Mouse (Mus musculus): ENCODE data around the gene 1700029F12Rik. TPM values are rescaled to one million over a fixed set of nuclear protein-coding genes. Genes with fewer than 3 reads are reported as not detected.

Gene 1700029F12Rik
- polyA plus RNA-seq, 1 experiment from 2014 or later: not detected

GRCm38 (mm10) chr13:97007501-97008265, 26.5 kb downstream of the 1700029F12Rik start:
- ATAC-seq: peak; percentile 91
- no peak overlapping the region for H3K27ac ChIP-seq (ENCODE audit: low read depth, low read length)
- H3K4me2 ChIP-seq (ENCODE audit: low read length): peak overlapping the region; percentile 90
- peaks cover 2% of the 10 kb centered on the region for H3K4me1 ChIP-seq (ENCODE audit: control insufficient read depth, insufficient read depth, low read depth, low read length)
- H3K9ac ChIP-seq (ENCODE audit: low read depth, low read length): peak overlapping the region; percentile 52
- H3K27me3 ChIP-seq (replicated peaks; ENCODE audit: control insufficient read depth, insufficient read depth, low read length): no peaks in the 10 kb centered on the region
- no peaks in the 10 kb centered on the region for H3K36me3 ChIP-seq (ENCODE audit: control insufficient read depth, insufficient read depth, low read length)
- H3K9me3 ChIP-seq (ENCODE audit: control insufficient read depth, low read length): no peaks in the 10 kb centered on the region
- H3K4me3 ChIP-seq (ENCODE audit: low read length): peak overlapping the region; percentile 47
- WGBS: under 1% methylated on average over 20 of the region's 21 CpGs

GRCm38 (mm10) chr13:97006784-97007183, 27.4 kb downstream of the 1700029F12Rik start:
- no peaks in the 10 kb centered on the region for H3K27me3 ChIP-seq (replicated peaks; ENCODE audit: control insufficient read depth, insufficient read depth, low read length)
- no peak overlapping the region for H3K27ac ChIP-seq (ENCODE audit: low read depth, low read length)
- WGBS: 44% methylated on average over 2 of the region's 2 CpGs
- H3K36me3 ChIP-seq (ENCODE audit: control insufficient read depth, insufficient read depth, low read length): no peaks in the 10 kb centered on the region
- H3K9ac ChIP-seq (ENCODE audit: low read depth, low read length): no peak overlapping the region
- H3K4me1 ChIP-seq (ENCODE audit: control insufficient read depth, insufficient read depth, low read depth, low read length): peaks cover 2% of the 10 kb centered on the region
- H3K4me3 ChIP-seq (ENCODE audit: low read length): peak overlapping the region; percentile 47
- no peaks in the 10 kb centered on the region for H3K9me3 ChIP-seq (ENCODE audit: control insufficient read depth, low read length)
- H3K4me2 ChIP-seq (ENCODE audit: low read length): peak overlapping the region; percentile 90
- ATAC-seq: no peak

- H3K4me1 ChIP-seq (ENCODE audit: control insufficient read depth, insufficient read depth, low read depth, low read length): no peaks in the 10 kb centered on the region
- no peaks in the 10 kb centered on the region for H3K36me3 ChIP-seq (ENCODE audit: control insufficient read depth, insufficient read depth, low read length)
- 77% methylated on average over 1 of the region's 1 CpGs for WGBS
- ATAC-seq: no peak
- no peaks in the 10 kb centered on the region for H3K9me3 ChIP-seq (ENCODE audit: control insufficient read depth, low read length)
- H3K27ac ChIP-seq (ENCODE audit: low read depth, low read length): no peak overlapping the region
- H3K4me3 ChIP-seq (ENCODE audit: low read length): no peak overlapping the region
- no peak overlapping the region for H3K4me2 ChIP-seq (ENCODE audit: low read length)
- no peak overlapping the region for H3K9ac ChIP-seq (ENCODE audit: low read depth, low read length)
- H3K27me3 ChIP-seq (replicated peaks; ENCODE audit: control insufficient read depth, insufficient read depth, low read length): no peaks in the 10 kb centered on the region
Observed at GRCm38 (mm10) chr13:96997080-96997479, 37.1 kb downstream of the 1700029F12Rik start.

GRCm38 (mm10) chr13:96995243-96995642, 38.9 kb downstream of the 1700029F12Rik start:
- Histone ChIP-seq H3K27ac (ENCODE audit: low read depth, low read length) (no peak overlapping the region), H3K27me3 (replicated peaks; ENCODE audit: control insufficient read depth, insufficient read depth, low read length) (no peaks in the 10 kb centered on the region), H3K9ac (ENCODE audit: low read depth, low read length) (no peak overlapping the region), H3K4me3 (ENCODE audit: low read length) (no peak overlapping the region), H3K9me3 (ENCODE audit: control insufficient read depth, low read length) (no peaks in the 10 kb centered on the region), H3K36me3 (ENCODE audit: control insufficient read depth, insufficient read depth, low read length) (no peaks in the 10 kb centered on the region), H3K4me2 (ENCODE audit: low read length) (no peak overlapping the region), H3K4me1 (ENCODE audit: control insufficient read depth, insufficient read depth, low read depth, low read length) (no peaks in the 10 kb centered on the region)
- ATAC-seq: no peak
- 83% methylated on average over 5 of the region's 5 CpGs for WGBS

- Histone ChIP-seq H3K9me3 (ENCODE audit: control insufficient read depth, low read length) (no peaks in the 10 kb centered on the region), H3K9ac (ENCODE audit: low read depth, low read length) (no peak overlapping the region), H3K4me2 (ENCODE audit: low read length) (no peak overlapping the region), H3K4me1 (ENCODE audit: control insufficient read depth, insufficient read depth, low read depth, low read length) (no peaks in the 10 kb centered on the region), H3K4me3 (ENCODE audit: low read length) (no peak overlapping the region), H3K36me3 (ENCODE audit: control insufficient read depth, insufficient read depth, low read length) (no peaks in the 10 kb centered on the region), H3K27ac (ENCODE audit: low read depth, low read length) (no peak overlapping the region), H3K27me3 (replicated peaks; ENCODE audit: control insufficient read depth, insufficient read depth, low read length) (no peaks in the 10 kb centered on the region)
- 31% methylated on average over 8 of the region's 8 CpGs for WGBS
- ATAC-seq: no peak
Observed at GRCm38 (mm10) chr13:96993291-96993989, 40.7 kb downstream of the 1700029F12Rik start.

GRCm38 (mm10) chr13:96990561-96991265, 43.4 kb downstream of the 1700029F12Rik start:
- H3K27me3 ChIP-seq (replicated peaks; ENCODE audit: control insufficient read depth, insufficient read depth, low read length): no peaks in the 10 kb centered on the region
- WGBS: 81% methylated on average over 14 of the region's 14 CpGs
- no peak overlapping the region for H3K4me3 ChIP-seq (ENCODE audit: low read length)
- H3K4me1 ChIP-seq (ENCODE audit: control insufficient read depth, insufficient read depth, low read depth, low read length): no peaks in the 10 kb centered on the region
- no peak overlapping the region for H3K4me2 ChIP-seq (ENCODE audit: low read length)
- H3K36me3 ChIP-seq (ENCODE audit: control insufficient read depth, insufficient read depth, low read length): no peaks in the 10 kb centered on the region
- H3K9ac ChIP-seq (ENCODE audit: low read depth, low read length): no peak overlapping the region
- H3K9me3 ChIP-seq (ENCODE audit: control insufficient read depth, low read length): no peaks in the 10 kb centered on the region
- no peak for ATAC-seq
- H3K27ac ChIP-seq (ENCODE audit: low read depth, low read length): no peak overlapping the region

GRCm38 (mm10) chr13:96990045-96990444, 44.1 kb downstream of the 1700029F12Rik start:
- WGBS: 91% methylated on average over 3 of the region's 3 CpGs
- no peak for ATAC-seq
- H3K27me3 ChIP-seq (replicated peaks; ENCODE audit: control insufficient read depth, insufficient read depth, low read length): no peaks in the 10 kb centered on the region
- H3K9ac ChIP-seq (ENCODE audit: low read depth, low read length): no peak overlapping the region
- no peaks in the 10 kb centered on the region for H3K9me3 ChIP-seq (ENCODE audit: control insufficient read depth, low read length)
- no peaks in the 10 kb centered on the region for H3K4me1 ChIP-seq (ENCODE audit: control insufficient read depth, insufficient read depth, low read depth, low read length)
- no peaks in the 10 kb centered on the region for H3K36me3 ChIP-seq (ENCODE audit: control insufficient read depth, insufficient read depth, low read length)
- H3K27ac ChIP-seq (ENCODE audit: low read depth, low read length): no peak overlapping the region
- no peak overlapping the region for H3K4me2 ChIP-seq (ENCODE audit: low read length)
- H3K4me3 ChIP-seq (ENCODE audit: low read length): no peak overlapping the region

GRCm38 (mm10) chr13:96989129-96989528, 45.0 kb downstream of the 1700029F12Rik start:
- Histone ChIP-seq H3K9ac (ENCODE audit: low read depth, low read length) (no peak overlapping the region), H3K27me3 (replicated peaks; ENCODE audit: control insufficient read depth, insufficient read depth, low read length) (no peaks in the 10 kb centered on the region), H3K9me3 (ENCODE audit: control insufficient read depth, low read length) (no peaks in the 10 kb centered on the region), H3K4me3 (ENCODE audit: low read length) (no peak overlapping the region), H3K27ac (ENCODE audit: low read depth, low read length) (no peak overlapping the region), H3K36me3 (ENCODE audit: control insufficient read depth, insufficient read depth, low read length) (no peaks in the 10 kb centered on the region), H3K4me2 (ENCODE audit: low read length) (no peak overlapping the region), H3K4me1 (ENCODE audit: control insufficient read depth, insufficient read depth, low read depth, low read length) (no peaks in the 10 kb centered on the region)
- no peak for ATAC-seq
- WGBS: 98% methylated on average over 16 of the region's 16 CpGs
